Mouse (Mus musculus): Measurements from ENCODE around the gene Hist1h2bj. TPM values are rescaled to one million over a fixed set of nuclear protein-coding genes. Genes with fewer than 3 reads are reported as not detected.
"Not testable (repeated sequence)": the region's sequence is repeated elsewhere in the genome, so short reads cannot be mapped to it uniquely, and the experiment has no call there.

The Hist1h2bj gene
- 11.2 and 13.2 TPM in 2 replicates for polyA plus RNA-seq (2014; fragmentation: Nextera tagmentation; extraction: Ambion mirVana)

GRCm38 (mm10) chr13:22042568-22043502 lies at the start of gene Hist1h2bj, which contains the start of gene Hist1h2ag:
Gene Hist1h2bj, plus strand, starts transcription at chr13:22043214.
Gene Hist1h2ag, minus strand, starts transcription at chr13:22042944.
- peak within 1 kb of the TSS; percentile 80 for H3K9ac ChIP-seq (ENCODE audit: low read depth, low read length)
- DNase-seq (ENCODE audit: low spot score) (peak; percentile 80), ATAC-seq (replicated peaks; ENCODE audit: low FRiP score) (peak; percentile 81)
- peaks cover 10% of the 10 kb centered on the region for H3K4me1 ChIP-seq (replicated peaks; ENCODE audit: control insufficient read depth, insufficient read depth, low read length)
- WGBS, result under 1% methylated on average over 40 of the region's 80 CpGs
- H3K9me3 ChIP-seq (ENCODE audit: control insufficient read depth, low read length); H3K27me3 ChIP-seq (replicated peaks; ENCODE audit: control insufficient read depth, insufficient read depth, low read length); H3K36me3 ChIP-seq (ENCODE audit: control insufficient read depth, insufficient read depth, low read length): not testable (repeated sequence)
- H3K4me3 ChIP-seq (ENCODE audit: low read depth, low read length), result peak within 1 kb of the TSS; percentile 46
- H3K4me2 ChIP-seq, result peak within 1 kb of the TSS; percentile 71
- peak within 1 kb of the TSS; percentile 99 for H3K27ac ChIP-seq (ENCODE audit: low read depth, low read length)

DNA sequence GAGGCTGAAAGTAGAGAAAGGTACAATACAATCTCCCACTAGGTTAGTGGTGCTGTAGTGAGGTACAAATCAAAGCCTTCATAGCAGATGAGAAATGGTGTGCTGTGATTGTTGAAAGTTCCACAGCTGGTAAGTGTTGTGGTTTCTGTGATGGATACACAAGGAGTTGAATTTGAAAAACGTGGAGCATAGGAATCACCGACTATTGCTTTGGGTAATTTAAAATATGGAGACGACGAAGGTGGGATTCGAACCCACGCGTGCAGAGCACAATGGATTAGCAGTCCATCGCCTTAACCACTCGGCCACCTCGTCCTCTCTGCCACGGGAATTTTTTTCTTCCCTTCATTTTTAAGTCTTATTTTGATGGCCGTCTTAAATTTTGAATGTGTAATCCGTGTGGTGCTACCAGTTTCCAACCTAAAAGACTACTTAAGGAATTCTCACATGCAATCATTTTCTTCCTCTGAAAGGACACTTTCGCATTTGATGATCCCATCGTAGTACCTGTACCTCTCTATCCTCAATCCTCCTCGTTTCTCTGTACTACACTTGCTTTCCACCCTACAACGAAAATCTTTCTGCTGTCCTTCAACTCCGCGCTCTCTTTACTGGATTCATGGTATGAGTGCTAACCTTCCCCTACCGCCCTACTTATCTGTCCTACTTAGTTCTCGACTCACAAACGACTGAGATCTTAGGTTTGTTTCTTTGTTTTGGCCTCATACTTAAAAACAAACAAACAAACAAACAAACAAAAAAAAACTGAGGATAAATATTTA lies 48.9 kb upstream of the Hist1h2bj start:
- H3K4me1 ChIP-seq (replicated peaks; ENCODE audit: control insufficient read depth, insufficient read depth, low read length), result peaks cover 8% of the 10 kb centered on the region; the same call in 1 of the 2 replicates
- no peaks in the 10 kb centered on the region for H3K36me3 ChIP-seq (ENCODE audit: control insufficient read depth, insufficient read depth, low read length)
- peak overlapping the region; percentile 31 for H3K4me3 ChIP-seq (ENCODE audit: low read depth, low read length)
- no peaks in the 10 kb centered on the region for H3K9me3 ChIP-seq (ENCODE audit: control insufficient read depth, low read length)
- H3K27ac ChIP-seq (ENCODE audit: low read depth, low read length), result no peak overlapping the region
- WGBS, result under 1% methylated on average over 22 of the region's 22 CpGs
- peak overlapping the region; percentile 79 for H3K4me2 ChIP-seq
- peak; percentile 83 for DNase-seq (ENCODE audit: low spot score)
- no peak overlapping the region for H3K9ac ChIP-seq (ENCODE audit: low read depth, low read length)
- H3K27me3 ChIP-seq (replicated peaks; ENCODE audit: control insufficient read depth, insufficient read depth, low read length), result peaks cover 35% of the 10 kb centered on the region
- peak; percentile 74 for ATAC-seq (replicated peaks; ENCODE audit: low FRiP score)

- DNase-seq (ENCODE audit: low spot score), result no peak
These were observed 48.1 kb upstream of the Hist1h2bj start for GRCm38 (mm10) chr13:21994896-21995295.

GRCm38 (mm10) chr13:21995331-21995914 lies 47.6 kb upstream of the Hist1h2bj start:
- Histone ChIP-seq H3K27me3 (replicated peaks; ENCODE audit: control insufficient read depth, insufficient read depth, low read length) (peaks cover 46% of the 10 kb centered on the region), H3K4me1 (replicated peaks; ENCODE audit: control insufficient read depth, insufficient read depth, low read length) (peaks cover 8% of the 10 kb centered on the region; the same call in 1 of the 2 replicates), H3K9me3 (ENCODE audit: control insufficient read depth, low read length) (no peaks in the 10 kb centered on the region), H3K36me3 (ENCODE audit: control insufficient read depth, insufficient read depth, low read length) (no peaks in the 10 kb centered on the region), H3K27ac (ENCODE audit: low read depth, low read length) (no peak overlapping the region), H3K4me3 (ENCODE audit: low read depth, low read length) (peak overlapping the region; percentile 39), H3K9ac (ENCODE audit: low read depth, low read length) (peak overlapping the region; percentile 0; the same call in 1 of the 2 replicates), H3K4me2 (peak overlapping the region; percentile 79)
- peak; percentile 61 for ATAC-seq (replicated peaks; ENCODE audit: low FRiP score)
- under 1% methylated on average over 21 of the region's 21 CpGs for WGBS
- DNase-seq (ENCODE audit: low spot score), result peak; percentile 70

More at GRCm38 (mm10) chr13:21994896-21995295, 48.1 kb upstream of the Hist1h2bj start:
- H3K9me3 ChIP-seq (ENCODE audit: control insufficient read depth, low read length), result no peaks in the 10 kb centered on the region
- H3K27ac ChIP-seq (ENCODE audit: low read depth, low read length), result no peak overlapping the region
- peaks cover 8% of the 10 kb centered on the region; the same call in 1 of the 2 replicates for H3K4me1 ChIP-seq (replicated peaks; ENCODE audit: control insufficient read depth, insufficient read depth, low read length)
- H3K9ac ChIP-seq (ENCODE audit: low read depth, low read length), result no peak overlapping the region
- no peak for ATAC-seq (replicated peaks; ENCODE audit: low FRiP score)
- peak overlapping the region; percentile 39 for H3K4me3 ChIP-seq (ENCODE audit: low read depth, low read length)
- WGBS, result 3% methylated on average over 8 of the region's 8 CpGs
- peak overlapping the region; percentile 79 for H3K4me2 ChIP-seq
- no peaks in the 10 kb centered on the region for H3K36me3 ChIP-seq (ENCODE audit: control insufficient read depth, insufficient read depth, low read length)
- peaks cover 42% of the 10 kb centered on the region for H3K27me3 ChIP-seq (replicated peaks; ENCODE audit: control insufficient read depth, insufficient read depth, low read length)

- Histone ChIP-seq H3K4me2 (peak overlapping the region; percentile 79), H3K27me3 (replicated peaks; ENCODE audit: control insufficient read depth, insufficient read depth, low read length) (peaks cover 49% of the 10 kb centered on the region), H3K4me1 (replicated peaks; ENCODE audit: control insufficient read depth, insufficient read depth, low read length) (peaks cover 8% of the 10 kb centered on the region; the same call in 1 of the 2 replicates), H3K9me3 (ENCODE audit: control insufficient read depth, low read length) (no peaks in the 10 kb centered on the region), H3K27ac (ENCODE audit: low read depth, low read length) (no peak overlapping the region), H3K9ac (ENCODE audit: low read depth, low read length) (peak overlapping the region; percentile 0; the same call in 1 of the 2 replicates), H3K36me3 (ENCODE audit: control insufficient read depth, insufficient read depth, low read length) (no peaks in the 10 kb centered on the region), H3K4me3 (ENCODE audit: low read depth, low read length) (peak overlapping the region; percentile 39)
- peak; percentile 65 for ATAC-seq (replicated peaks; ENCODE audit: low FRiP score)
- peak; percentile 83 for DNase-seq (ENCODE audit: low spot score)
- under 1% methylated on average over 12 of the region's 12 CpGs for WGBS
These were observed 46.7 kb upstream of the Hist1h2bj start for GRCm38 (mm10) chr13:21996101-21996839.

GRCm38 (mm10) chr13:21996840-21997185 lies 46.2 kb upstream of the Hist1h2bj start:
- peaks cover 49% of the 10 kb centered on the region for H3K27me3 ChIP-seq (replicated peaks; ENCODE audit: control insufficient read depth, insufficient read depth, low read length)
- H3K4me1 ChIP-seq (replicated peaks; ENCODE audit: control insufficient read depth, insufficient read depth, low read length), result peaks cover 8% of the 10 kb centered on the region; the same call in 1 of the 2 replicates
- no peak overlapping the region for H3K9ac ChIP-seq (ENCODE audit: low read depth, low read length)
- peak overlapping the region; percentile 79 for H3K4me2 ChIP-seq
- ATAC-seq (replicated peaks; ENCODE audit: low FRiP score) (no peak), DNase-seq (ENCODE audit: low spot score) (no peak)
- H3K36me3 ChIP-seq (ENCODE audit: control insufficient read depth, insufficient read depth, low read length), result no peaks in the 10 kb centered on the region
- no peaks in the 10 kb centered on the region for H3K9me3 ChIP-seq (ENCODE audit: control insufficient read depth, low read length)
- H3K4me3 ChIP-seq (ENCODE audit: low read depth, low read length), result peak overlapping the region; percentile 39
- H3K27ac ChIP-seq (ENCODE audit: low read depth, low read length), result no peak overlapping the region
- 0% methylated on average over 13 of the region's 13 CpGs for WGBS

DNA sequence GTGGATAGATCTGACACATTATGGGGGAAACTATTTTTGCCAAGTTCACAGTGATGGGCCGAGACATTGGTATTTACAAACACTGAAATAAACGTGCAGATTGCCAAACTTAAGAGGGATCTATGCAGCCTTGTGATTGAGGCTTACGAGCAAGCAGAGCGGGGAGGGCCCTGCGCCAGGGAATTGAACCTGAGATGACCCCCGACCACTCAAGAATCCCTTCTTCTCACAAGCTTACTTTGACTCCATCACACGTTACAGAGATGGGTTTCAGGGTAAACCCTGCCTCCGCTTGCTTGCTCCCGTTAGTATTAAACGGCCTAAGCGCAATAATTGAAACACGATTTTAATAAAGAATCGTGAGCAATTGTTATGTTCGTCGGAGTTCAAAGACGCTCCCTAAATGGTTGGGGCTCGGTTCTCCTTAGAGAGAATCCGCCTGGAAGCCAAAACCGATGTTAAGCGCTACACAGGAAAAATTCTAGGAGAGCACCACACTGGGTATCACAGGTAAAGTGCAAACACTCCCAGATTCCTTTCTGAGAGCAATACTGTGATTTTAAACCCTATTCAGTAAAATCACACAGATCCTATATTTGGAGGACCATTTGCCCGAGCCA lies 45.7 kb upstream of the Hist1h2bj start:
- peak; percentile 37 for DNase-seq (ENCODE audit: low spot score)
- no peak overlapping the region for H3K9ac ChIP-seq (ENCODE audit: low read depth, low read length)
- no peak for ATAC-seq (replicated peaks; ENCODE audit: low FRiP score)
- peaks cover 8% of the 10 kb centered on the region; the same call in 1 of the 2 replicates for H3K4me1 ChIP-seq (replicated peaks; ENCODE audit: control insufficient read depth, insufficient read depth, low read length)
- H3K4me3 ChIP-seq (ENCODE audit: low read depth, low read length), result peak overlapping the region; percentile 39
- H3K27ac ChIP-seq (ENCODE audit: low read depth, low read length), result no peak overlapping the region
- no peaks in the 10 kb centered on the region for H3K36me3 ChIP-seq (ENCODE audit: control insufficient read depth, insufficient read depth, low read length)
- peaks cover 50% of the 10 kb centered on the region for H3K27me3 ChIP-seq (replicated peaks; ENCODE audit: control insufficient read depth, insufficient read depth, low read length)
- peak overlapping the region; percentile 79 for H3K4me2 ChIP-seq
- H3K9me3 ChIP-seq (ENCODE audit: control insufficient read depth, low read length), result no peaks in the 10 kb centered on the region
- 2% methylated on average over 21 of the region's 21 CpGs for WGBS
